Mouse (Mus musculus): Measurements from ENCODE around the gene Kpnb1.

DNA sequence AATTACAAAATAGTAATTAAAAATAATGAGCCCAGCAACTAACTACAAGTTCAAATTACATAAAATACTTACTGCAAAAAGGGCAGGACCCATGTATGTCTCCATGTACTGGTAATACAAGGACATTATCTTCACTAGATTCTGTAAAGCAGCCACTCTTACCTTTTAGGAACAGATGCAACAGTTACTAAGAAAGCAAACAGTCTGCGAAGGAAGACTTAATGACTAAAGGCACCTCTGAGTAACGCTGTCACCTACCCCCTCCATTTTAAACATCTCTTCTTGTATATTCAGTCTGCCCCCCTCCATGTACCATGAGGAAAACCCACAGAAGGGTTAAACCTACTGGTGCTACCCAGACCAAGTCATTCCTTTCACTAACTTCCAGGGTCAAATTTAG is 9.5 kb downstream of the Kpnb1 start:
- TF ChIP-seq CTCF (IDR thresholded peaks at IDR 0.05; ENCODE audit: extremely low read depth, insufficient read depth, insufficient read length, insufficient replicate concordance) (no peak), POLR2A (IDR thresholded peaks at IDR 0.05; ENCODE audit: low read depth, low read length) (no peak)
